Mouse (Mus musculus) kidney, embryonic 14.5 days (tissue): Measurements from ENCODE around the gene Hist1h3a. TPM values are rescaled to one million over a fixed set of nuclear protein-coding genes. Genes with fewer than 3 reads are reported as not detected.

Experiments used
- microRNA-seq: library from miRNA; unstranded; fragments of <30 nt; microRNA quantifications from one replicate; pipeline ENCODE4, GENCODE M21; 2016
- polyA plus RNA-seq: library from polyadenylated mRNA; unstranded; fragments of >200 nt; fragmentation: Nextera tagmentation; extraction: Ambion mirVana; gene quantifications from 2 replicates; pipeline ENCODE4 v1.2.1, GENCODE M21; 2014

Hist1h3a gene
- polyA plus RNA-seq, 1 experiment from 2014 or later: 8.8 TPM

Small RNA genes within 50 kb of the gene (microRNA-seq; reads per million reads assigned to microRNA genes)
- not detected for gene Gm44314
- not detected for gene Gm44484

Other genes starting within 250 kb of the Hist1h3a start
- gene Hist1h4h, start 231.3 kb downstream of the Hist1h3a start, polyA plus RNA-seq: 6.1 and 9.9 TPM in 2 replicates
- 13.8 and 28.7 TPM in 2 replicates for gene Hist1h2af, start 228.5 kb downstream of the Hist1h3a start, polyA plus RNA-seq
- 8.2 and 12.5 TPM in 2 replicates for gene Hist1h3g, start 227.0 kb downstream of the Hist1h3a start, polyA plus RNA-seq
- gene Hist1h2bh, start 219.0 kb downstream of the Hist1h3a start, polyA plus RNA-seq: 1.4 and 2.9 TPM in 2 replicates
- 1.2 and 2.0 TPM in 2 replicates for gene Hist1h3f, start 218.3 kb downstream of the Hist1h3a start, polyA plus RNA-seq
- gene Hist1h4f, start 210.7 kb downstream of the Hist1h3a start, polyA plus RNA-seq: 1.1 and 2.9 TPM in 2 replicates
- gene Hist1h1d, start 209.1 kb downstream of the Hist1h3a start, polyA plus RNA-seq: 0.70 and 1.2 TPM in 2 replicates
- 11.4 and 15.4 TPM in 2 replicates for gene Hist1h3e, start 200.0 kb downstream of the Hist1h3a start, polyA plus RNA-seq
- gene Hist1h2ae, start 191.2 kb downstream of the Hist1h3a start, polyA plus RNA-seq: 114 and 155 TPM in 2 replicates
- gene Hist1h2bg, start 191.0 kb downstream of the Hist1h3a start, polyA plus RNA-seq: 7.9 and 12.9 TPM in 2 replicates
- gene Hist1h2bf, start 188.2 kb downstream of the Hist1h3a start, polyA plus RNA-seq: 6.7 and 10.8 TPM in 2 replicates
- gene Hist1h2ad, start 188.0 kb downstream of the Hist1h3a start, polyA plus RNA-seq: 2.9 and 5.3 TPM in 2 replicates
- 12.0 and 14.7 TPM in 2 replicates for gene Hist1h3d, start 186.6 kb downstream of the Hist1h3a start, polyA plus RNA-seq
- 113 and 136 TPM in 2 replicates for gene Hist1h4d, start 180.8 kb downstream of the Hist1h3a start, polyA plus RNA-seq
- 2.9 and 3.1 TPM in 2 replicates for gene Hist1h2be, start 141.3 kb downstream of the Hist1h3a start, polyA plus RNA-seq
- gene Hist1h1e, start 139.8 kb downstream of the Hist1h3a start, polyA plus RNA-seq: 17.6 and 20.4 TPM in 2 replicates
- 1.3 and 1.9 TPM in 2 replicates for gene Hist1h2ac, start 78.4 kb downstream of the Hist1h3a start, polyA plus RNA-seq
- gene Hist1h2bc, start 78.2 kb downstream of the Hist1h3a start, polyA plus RNA-seq: 54.0 and 60.2 TPM in 2 replicates
- not detected in 2 replicates for gene Hist1h1t, start 66.6 kb downstream of the Hist1h3a start, polyA plus RNA-seq
- gene Hist1h4c, start 63.9 kb downstream of the Hist1h3a start, polyA plus RNA-seq: 9.0 and 15.0 TPM in 2 replicates
- 6.0 and 7.6 TPM in 2 replicates for gene Hfe, start 51.5 kb downstream of the Hist1h3a start, polyA plus RNA-seq
- 21.6 and 28.4 TPM in 2 replicates for gene Hist1h1c, start 23.6 kb downstream of the Hist1h3a start, polyA plus RNA-seq
- 12.7 and 18.3 TPM in 2 replicates for gene Hist1h3c, start 16.8 kb downstream of the Hist1h3a start, polyA plus RNA-seq
- gene Hist1h2bb, start 15.7 kb downstream of the Hist1h3a start, polyA plus RNA-seq: 2.7 and 6.8 TPM in 2 replicates
- gene Hist1h2ab, start 11.3 kb downstream of the Hist1h3a start, polyA plus RNA-seq: 70.3 and 91.4 TPM in 2 replicates
- 12.5 and 22.2 TPM in 2 replicates for gene Hist1h3b, start 10.1 kb downstream of the Hist1h3a start, polyA plus RNA-seq
- gene Hist1h4b, start 5.4 kb downstream of the Hist1h3a start, polyA plus RNA-seq: 7.0 and 9.2 TPM in 2 replicates
- 1.3 and 1.9 TPM in 2 replicates for gene Hist1h4a, start 1.2 kb downstream of the Hist1h3a start, polyA plus RNA-seq
- 3.5 and 6.5 TPM in 2 replicates for gene Hist1h1a, start 1.3 kb upstream of the Hist1h3a start, polyA plus RNA-seq
- not detected in 2 replicates for gene Trim38, start 7.5 kb upstream of the Hist1h3a start, polyA plus RNA-seq
- gene Slc17a2, start 44.6 kb upstream of the Hist1h3a start, polyA plus RNA-seq: 0.07 and 0.12 TPM in 2 replicates
- gene Slc17a3, start 77.0 kb upstream of the Hist1h3a start, polyA plus RNA-seq: 0.53 and 1.1 TPM in 2 replicates
- gene Slc17a1, start 105.4 kb upstream of the Hist1h3a start, polyA plus RNA-seq: 0.47 and 1.6 TPM in 2 replicates
- gene Slc17a4, start 152.6 kb upstream of the Hist1h3a start, polyA plus RNA-seq: 2.0 and 2.5 TPM in 2 replicates
- not detected in 2 replicates for gene Hist1h2ba, start 171.8 kb upstream of the Hist1h3a start, polyA plus RNA-seq
- gene Hist1h2aa, start 172.1 kb upstream of the Hist1h3a start, polyA plus RNA-seq: not detected in 2 replicates
- gene Scgn, start 228.8 kb upstream of the Hist1h3a start, polyA plus RNA-seq: 0.15 TPM in 1 of 2 replicates, not detected in the other